Mouse (Mus musculus): ENCODE data around the gene H2al1a. TPM values are rescaled to one million over a fixed set of nuclear protein-coding genes. Genes with fewer than 3 reads are reported as not detected.
A peak's percentile ranks its signal among the peaks of the same experiment; 100 is the strongest.
"Not testable (repeated sequence)": the region's sequence is repeated elsewhere in the genome, so short reads cannot be mapped to it uniquely, and the experiment has no call there.

H2al1a gene
- polyA plus RNA-seq, 1 experiment from 2014 or later: not detected

- not testable (repeated sequence) for H3K4me2 ChIP-seq; H3K27ac ChIP-seq (ENCODE audit: low read depth); DNase-seq; H3K9me3 ChIP-seq (ENCODE audit: low read depth, low read length); H3K36me3 ChIP-seq (ENCODE audit: insufficient read depth); H3K27me3 ChIP-seq (ENCODE audit: insufficient read depth, low read length); H3K9ac ChIP-seq; H3K4me3 ChIP-seq (ENCODE audit: low read depth, low read length); ATAC-seq (ENCODE audit: insufficient read depth); H3K4me1 ChIP-seq (ENCODE audit: insufficient read depth)
- WGBS: no CpG with 5 or more reads among the region's 6 CpGs
These were observed 15.8 kb downstream of the H2al1a start, which contains the start of gene H2al1f for GRCm38 (mm10) chrX:11314858-11315257. Gene H2al1f, plus strand, starts transcription at chrX:11315158.

- no CpG with 5 or more reads among the region's 3 CpGs for WGBS
- not testable (repeated sequence) for H3K36me3 ChIP-seq (ENCODE audit: insufficient read depth); H3K4me3 ChIP-seq (ENCODE audit: low read depth, low read length); H3K9ac ChIP-seq; H3K4me1 ChIP-seq (ENCODE audit: insufficient read depth); H3K27me3 ChIP-seq (ENCODE audit: insufficient read depth, low read length); H3K4me2 ChIP-seq; H3K27ac ChIP-seq (ENCODE audit: low read depth); DNase-seq; H3K9me3 ChIP-seq (ENCODE audit: low read depth, low read length); ATAC-seq (ENCODE audit: insufficient read depth)
These were observed 18.9 kb downstream of the H2al1a start, which contains the start of gene H2al1g for GRCm38 (mm10) chrX:11317956-11318355. Gene H2al1g, plus strand, starts transcription at chrX:11318256.

GRCm38 (mm10) chrX:11321192-11321591, 22.1 kb downstream of the H2al1a start, which contains the start of gene H2al1h:
Gene H2al1h, plus strand, starts transcription at chrX:11321492.
- H3K4me2 ChIP-seq; DNase-seq; H3K9me3 ChIP-seq (ENCODE audit: low read depth, low read length); ATAC-seq (ENCODE audit: insufficient read depth); H3K36me3 ChIP-seq (ENCODE audit: insufficient read depth); H3K4me3 ChIP-seq (ENCODE audit: low read depth, low read length); H3K27me3 ChIP-seq (ENCODE audit: insufficient read depth, low read length); H3K27ac ChIP-seq (ENCODE audit: low read depth); H3K9ac ChIP-seq; H3K4me1 ChIP-seq (ENCODE audit: insufficient read depth): not testable (repeated sequence)
- no CpG with 5 or more reads among the region's 6 CpGs for WGBS

- not testable (repeated sequence) for H3K4me3 ChIP-seq (ENCODE audit: low read depth, low read length); DNase-seq; H3K36me3 ChIP-seq (ENCODE audit: insufficient read depth); H3K9me3 ChIP-seq (ENCODE audit: low read depth, low read length); H3K27ac ChIP-seq (ENCODE audit: low read depth); H3K4me2 ChIP-seq; H3K9ac ChIP-seq; H3K27me3 ChIP-seq (ENCODE audit: insufficient read depth, low read length); H3K4me1 ChIP-seq (ENCODE audit: insufficient read depth); ATAC-seq (ENCODE audit: insufficient read depth)
- WGBS: 100% methylated on average over 2 of the region's 5 CpGs
These were observed 25.3 kb downstream of the H2al1a start, which contains the start of gene H2al1i for GRCm38 (mm10) chrX:11324359-11324758. Gene H2al1i, plus strand, starts transcription at chrX:11324659.

GRCm38 (mm10) chrX:11327522-11327921, 28.5 kb downstream of the H2al1a start, which contains the start of gene H2al1j:
Gene H2al1j, plus strand, starts transcription at chrX:11327822.
- 89% methylated on average over 2 of the region's 2 CpGs for WGBS
- not testable (repeated sequence) for H3K9me3 ChIP-seq (ENCODE audit: low read depth, low read length); H3K4me1 ChIP-seq (ENCODE audit: insufficient read depth); DNase-seq; H3K9ac ChIP-seq; H3K27me3 ChIP-seq (ENCODE audit: insufficient read depth, low read length); H3K36me3 ChIP-seq (ENCODE audit: insufficient read depth); H3K4me2 ChIP-seq; H3K27ac ChIP-seq (ENCODE audit: low read depth); ATAC-seq (ENCODE audit: insufficient read depth); H3K4me3 ChIP-seq (ENCODE audit: low read depth, low read length)

- H3K27ac ChIP-seq (ENCODE audit: low read depth): no peak overlapping the region
- peak; percentile 6 for DNase-seq
- WGBS: 54% methylated on average over 9 of the region's 9 CpGs
These were observed 46.7 kb downstream of the H2al1a start for GRCm38 (mm10) chrX:11345762-11346161.

GRCm38 (mm10) chrX:11346756-11347155, 47.7 kb downstream of the H2al1a start:
- Histone ChIP-seq H3K27ac (ENCODE audit: low read depth) (no peak overlapping the region), H3K4me2 (no peak overlapping the region), H3K36me3 (ENCODE audit: insufficient read depth) (no peaks in the 10 kb centered on the region), H3K9ac (no peak overlapping the region), H3K4me1 (ENCODE audit: insufficient read depth) (no peaks in the 10 kb centered on the region), H3K4me3 (ENCODE audit: low read depth, low read length) (no peak overlapping the region), H3K9me3 (ENCODE audit: low read depth, low read length) (no peaks in the 10 kb centered on the region), H3K27me3 (ENCODE audit: insufficient read depth, low read length) (no peaks in the 10 kb centered on the region)
- WGBS: 85% methylated on average over 3 of the region's 3 CpGs
- ATAC-seq (ENCODE audit: insufficient read depth) (no peak), DNase-seq (no peak)
- no peak for TF ChIP-seq CTCF (IDR thresholded peaks at IDR 0.05; ENCODE audit: low read depth)

More at GRCm38 (mm10) chrX:11345762-11346161, 46.7 kb downstream of the H2al1a start:
- Histone ChIP-seq H3K9me3 (ENCODE audit: low read depth, low read length) (no peaks in the 10 kb centered on the region), H3K36me3 (ENCODE audit: insufficient read depth) (no peaks in the 10 kb centered on the region), H3K4me2 (no peak overlapping the region), H3K27me3 (ENCODE audit: insufficient read depth, low read length) (no peaks in the 10 kb centered on the region), H3K4me1 (ENCODE audit: insufficient read depth) (no peaks in the 10 kb centered on the region), H3K9ac (no peak overlapping the region), H3K4me3 (ENCODE audit: low read depth, low read length) (no peak overlapping the region)
- no peak for ATAC-seq (ENCODE audit: insufficient read depth)
- TF ChIP-seq CTCF (IDR thresholded peaks at IDR 0.05; ENCODE audit: low read depth): no peak

Other genes starting within 250 kb of the H2al1a start
- not detected in 2 replicates for gene H2al1b, start 3.2 kb downstream of the H2al1a start, polyA plus RNA-seq (2014; fragmentation: Nextera tagmentation; extraction: Ambion mirVana)
- gene H2al1c, start 6.4 kb downstream of the H2al1a start, polyA plus RNA-seq (2014; fragmentation: Nextera tagmentation; extraction: Ambion mirVana): not detected in 2 replicates
- not detected in 2 replicates for gene H2al1d, start 9.6 kb downstream of the H2al1a start, polyA plus RNA-seq (2014; fragmentation: Nextera tagmentation; extraction: Ambion mirVana)
- not detected in 2 replicates for gene H2al1e, start 12.7 kb downstream of the H2al1a start, polyA plus RNA-seq (2014; fragmentation: Nextera tagmentation; extraction: Ambion mirVana)
- not detected in 2 replicates for gene H2al1f, start 15.9 kb downstream of the H2al1a start, polyA plus RNA-seq (2014; fragmentation: Nextera tagmentation; extraction: Ambion mirVana)
- not detected in 2 replicates for gene H2al1g, start 19.0 kb downstream of the H2al1a start, polyA plus RNA-seq (2014; fragmentation: Nextera tagmentation; extraction: Ambion mirVana)
- gene H2al1h, start 22.2 kb downstream of the H2al1a start, polyA plus RNA-seq (2014; fragmentation: Nextera tagmentation; extraction: Ambion mirVana): not detected in 2 replicates
- gene H2al1i, start 25.4 kb downstream of the H2al1a start, polyA plus RNA-seq (2014; fragmentation: Nextera tagmentation; extraction: Ambion mirVana): not detected in 2 replicates
- not detected in 2 replicates for gene H2al1j, start 28.6 kb downstream of the H2al1a start, polyA plus RNA-seq (2014; fragmentation: Nextera tagmentation; extraction: Ambion mirVana)